Mouse (Mus musculus): ENCODE measurements around the gene Glt1d1. TPM values are rescaled to one million over a fixed set of nuclear protein-coding genes. Genes with fewer than 3 reads are reported as not detected.

The Glt1d1 gene
- polyA plus RNA-seq, 1 experiment from 2014 or later, result 1.9 TPM

DNA sequence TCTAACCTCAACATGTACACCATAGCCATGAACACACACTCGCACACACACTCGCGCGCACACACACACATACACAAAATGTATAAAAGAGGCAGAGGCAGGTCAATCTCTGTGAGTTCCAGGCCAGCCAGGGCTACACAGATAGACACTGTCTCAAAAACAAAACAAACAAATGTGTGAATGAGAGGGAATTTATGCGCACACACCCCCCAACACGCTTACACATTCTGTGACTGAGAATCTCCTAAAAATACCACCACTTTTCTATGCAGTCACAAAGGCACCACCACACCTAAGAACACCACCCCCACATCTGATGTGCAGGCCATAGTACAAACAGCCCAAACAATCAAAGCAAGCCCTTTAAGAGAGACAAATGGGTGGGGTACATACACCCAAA lies 19.7 kb upstream of the Glt1d1 start:
- H3K27me3 ChIP-seq, result no peaks in the 10 kb centered on the region
- no peak for ATAC-seq
- no peak overlapping the region for H3K9ac ChIP-seq (replicated peaks)
- 97% methylated on average over 6 of the region's 6 CpGs for WGBS
- no peak overlapping the region for H3K27ac ChIP-seq
- peaks cover 51% of the 10 kb centered on the region for H3K4me1 ChIP-seq (replicated peaks)
- no peak overlapping the region for H3K4me2 ChIP-seq (replicated peaks)
- H3K4me3 ChIP-seq (replicated peaks), result no peak overlapping the region
- H3K36me3 ChIP-seq, result peaks cover 15% of the 10 kb centered on the region
- H3K9me3 ChIP-seq, result no peaks in the 10 kb centered on the region

DNA sequence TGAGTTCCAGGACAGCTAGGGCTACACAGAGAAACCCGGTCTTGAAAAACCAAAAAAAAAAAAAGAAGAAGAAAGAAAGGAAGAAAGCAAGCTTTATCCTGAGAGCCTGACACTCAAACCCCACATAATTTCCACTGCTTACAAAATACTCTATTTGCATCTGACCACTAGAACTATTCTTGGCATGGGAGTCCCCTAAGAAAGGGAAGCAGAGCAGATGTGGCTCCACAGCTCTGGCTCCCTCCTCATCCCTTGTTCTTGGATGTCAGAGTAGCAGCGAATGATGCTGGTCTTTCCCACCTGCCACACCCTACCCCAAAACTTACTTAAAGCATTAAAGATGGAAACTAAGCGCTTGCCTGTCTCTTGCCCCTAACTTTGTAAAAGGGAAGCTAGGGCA lies 16.6 kb upstream of the Glt1d1 start:
- peak overlapping the region; percentile 93 for H3K4me2 ChIP-seq (replicated peaks)
- H3K36me3 ChIP-seq, result no peaks in the 10 kb centered on the region
- no peak for ATAC-seq
- H3K9me3 ChIP-seq, result no peaks in the 10 kb centered on the region
- H3K27ac ChIP-seq, result no peak overlapping the region
- no peaks in the 10 kb centered on the region for H3K27me3 ChIP-seq
- 86% methylated on average over 3 of the region's 3 CpGs for WGBS
- peak overlapping the region; percentile 99 for H3K9ac ChIP-seq (replicated peaks)
- peak overlapping the region; percentile 99 for H3K4me3 ChIP-seq (replicated peaks)
- peaks cover 49% of the 10 kb centered on the region for H3K4me1 ChIP-seq (replicated peaks)

DNA sequence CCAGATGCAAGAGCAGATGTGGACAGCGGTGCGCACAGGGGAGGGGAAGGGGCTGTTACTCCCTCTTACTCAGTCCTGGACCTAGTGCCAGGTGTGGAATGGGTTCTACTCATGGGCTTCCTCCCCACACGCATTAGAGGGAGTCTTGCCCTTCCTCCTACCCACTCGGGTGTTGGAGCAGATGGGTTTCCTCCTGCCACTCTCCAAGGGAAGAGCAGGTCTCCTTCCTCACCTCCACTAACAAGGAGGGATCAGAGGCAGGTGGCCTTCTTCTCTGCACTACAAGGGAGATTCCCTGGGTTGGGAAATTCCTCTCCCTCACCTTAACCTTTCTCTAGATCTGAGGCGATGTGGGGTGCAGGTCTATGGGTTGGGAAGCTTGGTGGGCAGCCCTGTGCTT lies 15.9 kb upstream of the Glt1d1 start:
- H3K4me2 ChIP-seq (replicated peaks), result peak overlapping the region; percentile 93
- H3K9ac ChIP-seq (replicated peaks), result peak overlapping the region; percentile 99
- no peak for ATAC-seq
- H3K4me1 ChIP-seq (replicated peaks), result peaks cover 42% of the 10 kb centered on the region
- no peak overlapping the region for H3K27ac ChIP-seq
- no peaks in the 10 kb centered on the region for H3K36me3 ChIP-seq
- no peaks in the 10 kb centered on the region for H3K9me3 ChIP-seq
- no peaks in the 10 kb centered on the region for H3K27me3 ChIP-seq
- 24% methylated on average over 5 of the region's 5 CpGs for WGBS
- H3K4me3 ChIP-seq (replicated peaks), result peak overlapping the region; percentile 99

DNA sequence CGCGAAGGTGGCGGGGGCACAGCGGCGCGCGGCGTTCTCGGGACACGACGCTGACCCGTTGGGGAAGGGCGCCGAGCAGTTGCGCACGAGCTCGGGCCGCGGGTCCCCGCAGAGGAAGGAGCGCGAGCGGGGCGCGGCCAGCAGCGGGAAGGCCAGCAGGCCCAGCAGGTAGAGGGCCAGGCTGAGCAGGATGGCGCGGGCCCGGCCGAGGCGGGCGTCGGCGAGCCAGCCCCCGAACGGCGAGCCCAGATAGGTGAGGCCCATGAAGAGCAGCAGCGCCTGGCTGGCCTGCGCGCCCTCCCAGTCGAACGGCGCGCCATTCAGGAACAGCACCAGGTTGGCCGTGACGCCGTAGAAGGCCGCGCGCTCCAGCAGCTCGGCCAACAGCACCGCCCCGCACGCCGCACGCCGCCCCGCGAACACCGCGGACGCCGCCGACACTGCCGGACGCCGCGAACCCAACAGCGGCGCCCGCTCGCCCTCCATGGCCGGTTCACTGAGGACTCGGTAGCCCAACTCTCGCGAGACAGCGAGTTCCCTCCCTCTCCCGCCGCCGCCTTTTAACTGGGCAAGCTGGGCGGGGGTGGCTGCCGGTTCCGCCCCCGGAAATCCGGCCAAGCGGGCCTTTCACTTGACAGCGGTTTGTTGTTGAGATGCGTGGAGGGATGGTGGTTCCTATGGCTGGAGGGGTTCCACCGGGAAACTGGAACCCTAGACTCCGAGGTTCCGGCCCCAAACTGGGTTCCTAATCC lies 15.0 kb upstream of the Glt1d1 start:
- WGBS, result under 1% methylated on average over 90 of the region's 91 CpGs
- ATAC-seq, result peak; percentile 96
- Histone ChIP-seq H3K4me2 (replicated peaks) (peak overlapping the region; percentile 93), H3K4me3 (replicated peaks) (peak overlapping the region; percentile 99), H3K4me1 (replicated peaks) (peaks cover 34% of the 10 kb centered on the region), H3K27me3 (no peaks in the 10 kb centered on the region), H3K36me3 (no peaks in the 10 kb centered on the region), H3K9ac (replicated peaks) (peak overlapping the region; percentile 99), H3K27ac (peak overlapping the region; percentile 84), H3K9me3 (no peaks in the 10 kb centered on the region)

DNA sequence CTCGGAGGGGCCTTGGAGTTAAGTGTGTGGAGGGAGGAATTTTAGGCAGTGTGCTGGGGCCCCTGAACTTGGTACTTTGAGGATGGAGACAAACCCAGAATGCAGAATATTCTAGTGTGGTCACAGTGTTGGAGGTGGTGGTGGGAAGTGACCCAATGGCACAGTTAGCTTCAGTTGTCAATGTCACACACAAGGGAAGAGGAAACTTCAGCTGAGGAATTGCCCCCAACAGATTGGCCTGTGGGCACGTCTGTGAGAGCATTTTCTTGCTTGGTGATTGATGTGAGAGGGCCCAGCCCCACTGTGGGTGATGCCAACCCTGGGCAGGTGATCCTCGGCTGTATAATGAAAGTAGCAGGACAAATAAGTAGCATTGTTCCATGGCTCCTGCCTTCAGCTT lies 13.2 kb upstream of the Glt1d1 start:
- Histone ChIP-seq H3K4me2 (replicated peaks) (no peak overlapping the region), H3K9me3 (no peaks in the 10 kb centered on the region), H3K9ac (replicated peaks) (no peak overlapping the region), H3K4me3 (replicated peaks) (no peak overlapping the region), H3K4me1 (replicated peaks) (peaks cover 28% of the 10 kb centered on the region), H3K27ac (no peak overlapping the region), H3K27me3 (no peaks in the 10 kb centered on the region), H3K36me3 (no peaks in the 10 kb centered on the region)
- ATAC-seq, result no peak
- WGBS, result 74% methylated on average over 3 of the region's 3 CpGs

DNA sequence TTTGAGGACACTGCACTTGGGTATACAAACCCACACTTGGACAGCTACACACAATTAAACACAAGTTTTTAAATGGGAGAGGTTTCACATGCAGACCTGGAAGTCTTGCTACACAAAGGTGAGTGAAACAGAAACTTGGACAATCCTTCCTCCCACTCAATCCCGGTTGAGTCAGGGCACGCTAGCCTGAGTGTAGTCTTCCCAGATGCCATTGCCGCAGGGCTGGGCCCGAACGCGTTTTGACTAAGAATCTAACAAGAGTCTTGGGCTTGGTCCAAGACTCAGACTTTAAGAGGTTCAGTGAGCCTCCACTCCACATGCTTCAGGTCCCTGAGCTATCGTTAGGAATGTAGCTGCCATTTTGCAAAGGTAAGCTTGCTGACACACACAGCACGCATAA lies 11.7 kb upstream of the Glt1d1 start:
- 82% methylated on average over 8 of the region's 8 CpGs for WGBS
- Histone ChIP-seq H3K4me2 (replicated peaks) (no peak overlapping the region), H3K4me3 (replicated peaks) (no peak overlapping the region), H3K36me3 (no peaks in the 10 kb centered on the region), H3K9me3 (no peaks in the 10 kb centered on the region), H3K4me1 (replicated peaks) (peaks cover 12% of the 10 kb centered on the region), H3K9ac (replicated peaks) (no peak overlapping the region), H3K27ac (no peak overlapping the region), H3K27me3 (no peaks in the 10 kb centered on the region)
- ATAC-seq, result no peak

DNA sequence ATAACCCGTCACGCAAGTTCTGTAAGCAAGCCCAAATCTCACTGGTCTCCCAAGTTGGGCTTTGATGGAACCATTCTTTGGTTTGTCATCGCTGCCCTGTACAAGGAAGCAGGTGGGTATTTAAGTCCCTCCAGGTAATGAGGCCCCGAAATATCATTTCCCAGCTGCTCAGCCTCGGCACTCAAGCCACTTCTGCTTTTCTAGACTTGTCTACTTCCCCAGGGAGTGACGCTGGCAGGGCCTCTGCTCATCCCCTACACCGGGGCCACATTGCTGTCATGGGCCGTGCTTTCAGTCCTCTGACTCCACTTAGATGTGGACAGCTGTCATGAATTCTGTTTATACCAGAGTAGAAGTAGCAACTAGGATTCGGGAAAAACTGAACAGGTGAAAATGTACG lies 11.0 kb upstream of the Glt1d1 start:
- no peaks in the 10 kb centered on the region for H3K9me3 ChIP-seq
- H3K4me2 ChIP-seq (replicated peaks), result no peak overlapping the region
- ATAC-seq, result no peak
- 86% methylated on average over 10 of the region's 10 CpGs for WGBS
- no peak overlapping the region for H3K4me3 ChIP-seq (replicated peaks)
- H3K9ac ChIP-seq (replicated peaks), result no peak overlapping the region
- H3K27me3 ChIP-seq, result no peaks in the 10 kb centered on the region
- H3K4me1 ChIP-seq (replicated peaks), result peaks cover 5% of the 10 kb centered on the region
- no peak overlapping the region for H3K27ac ChIP-seq
- no peaks in the 10 kb centered on the region for H3K36me3 ChIP-seq

DNA sequence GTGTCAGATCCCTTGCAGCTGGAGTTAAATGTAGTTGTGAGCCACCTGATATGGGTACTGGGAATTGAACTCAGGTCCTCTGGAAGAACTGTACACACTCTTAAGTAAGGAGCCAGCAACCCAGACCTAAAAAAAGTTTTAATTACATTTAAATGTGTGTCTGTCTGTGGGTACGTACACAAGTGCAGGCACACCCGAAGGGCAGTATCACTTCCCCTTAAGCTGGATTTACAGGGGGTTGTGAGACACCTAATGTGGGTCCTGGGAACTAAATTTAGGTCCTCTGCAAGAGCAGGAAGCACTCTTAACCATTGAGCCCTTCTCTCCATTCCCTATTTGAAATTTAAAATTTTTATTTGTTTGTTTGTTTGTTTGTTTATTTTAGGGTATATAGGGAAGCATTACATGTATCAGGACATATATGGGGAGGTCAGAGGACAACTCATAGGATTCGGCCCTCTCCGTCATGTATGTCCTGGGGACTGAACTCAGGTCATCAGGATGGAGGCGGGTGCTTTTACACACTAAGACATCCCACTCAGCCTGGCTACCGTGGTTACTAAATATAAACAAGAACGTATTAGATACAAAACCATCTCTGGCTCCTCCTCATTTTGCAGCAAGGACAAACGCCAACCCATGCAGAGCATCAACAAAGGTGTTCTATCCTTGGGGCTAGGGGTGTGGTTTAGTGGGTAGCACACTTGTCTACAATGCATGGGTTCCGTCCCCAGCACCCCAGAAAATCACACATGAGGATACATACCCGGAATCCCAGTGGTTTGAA lies 7.4 kb upstream of the Glt1d1 start:
- Histone ChIP-seq H3K9me3 (no peaks in the 10 kb centered on the region), H3K4me2 (replicated peaks) (no peak overlapping the region), H3K9ac (replicated peaks) (no peak overlapping the region), H3K27me3 (no peaks in the 10 kb centered on the region), H3K4me3 (replicated peaks) (no peak overlapping the region), H3K4me1 (replicated peaks) (no peaks in the 10 kb centered on the region), H3K27ac (no peak overlapping the region), H3K36me3 (no peaks in the 10 kb centered on the region)
- no peak for ATAC-seq
- WGBS, result 82% methylated on average over 10 of the region's 10 CpGs

DNA sequence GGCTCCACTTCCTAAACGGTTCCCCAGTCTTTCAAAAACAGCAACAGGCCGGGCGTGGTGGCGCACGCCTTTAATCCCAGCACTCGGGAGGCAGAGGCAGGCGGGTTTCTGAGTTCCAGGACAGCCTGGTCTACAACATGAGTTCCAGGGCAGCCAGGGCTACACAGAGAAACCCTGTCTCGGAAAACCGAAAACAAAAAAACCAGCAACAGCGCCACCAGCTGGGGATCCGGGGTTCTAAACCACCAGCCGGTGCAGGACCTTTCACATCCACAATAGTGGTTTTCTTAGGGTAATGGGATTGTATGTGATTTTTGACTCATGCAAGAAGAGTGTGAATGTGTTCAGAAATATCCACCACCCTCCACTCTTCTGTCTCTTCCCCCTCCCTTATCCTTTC lies 4.8 kb upstream of the Glt1d1 start:
- peaks cover 10% of the 10 kb centered on the region; the same call in 1 of the 2 replicates for H3K27me3 ChIP-seq
- H3K4me1 ChIP-seq (replicated peaks), result peaks cover 3% of the 10 kb centered on the region; the same call in 1 of the 2 replicates
- H3K9ac ChIP-seq (replicated peaks), result no peak overlapping the region
- no peak for ATAC-seq
- WGBS, result 90% methylated on average over 12 of the region's 12 CpGs
- H3K36me3 ChIP-seq, result no peaks in the 10 kb centered on the region
- no peak overlapping the region for H3K4me2 ChIP-seq (replicated peaks)
- no peaks in the 10 kb centered on the region for H3K9me3 ChIP-seq
- no peak overlapping the region for H3K27ac ChIP-seq
- no peak overlapping the region for H3K4me3 ChIP-seq (replicated peaks)

DNA sequence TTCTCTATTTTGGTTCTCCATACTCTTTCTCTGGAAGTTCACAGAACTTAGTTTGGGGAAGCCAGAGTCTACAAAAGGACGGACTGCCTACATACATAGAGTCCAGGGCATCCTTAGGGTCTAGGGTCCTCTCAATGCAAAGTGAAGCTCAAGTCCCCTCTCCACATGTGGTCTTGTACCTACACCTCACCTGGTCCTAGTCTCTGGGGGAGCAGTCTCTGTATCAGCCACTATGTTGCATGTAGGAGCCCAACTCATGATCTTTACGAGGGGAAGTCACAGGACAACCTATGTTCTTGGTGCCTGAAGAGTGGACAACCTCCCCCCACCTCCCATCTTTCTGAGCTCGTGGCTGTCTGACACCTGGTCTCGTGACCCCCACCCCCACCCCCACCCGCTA lies 391 bp upstream of the Glt1d1 start:
- H3K4me1 ChIP-seq (replicated peaks), result peaks cover 7% of the 10 kb centered on the region; the same call in 1 of the 2 replicates
- no peak overlapping the region for H3K27ac ChIP-seq
- peak overlapping the region; percentile 64 for H3K4me3 ChIP-seq (replicated peaks)
- H3K4me2 ChIP-seq (replicated peaks), result peak overlapping the region; percentile 95
- H3K9me3 ChIP-seq, result no peaks in the 10 kb centered on the region
- ATAC-seq, result peak; percentile 63
- H3K27me3 ChIP-seq, result peaks cover 10% of the 10 kb centered on the region; the same call in 1 of the 2 replicates
- peak overlapping the region; percentile 86; the same call in 1 of the 2 replicates for H3K9ac ChIP-seq (replicated peaks)
- no peaks in the 10 kb centered on the region for H3K36me3 ChIP-seq
- WGBS, result 17% methylated on average over 5 of the region's 5 CpGs

DNA sequence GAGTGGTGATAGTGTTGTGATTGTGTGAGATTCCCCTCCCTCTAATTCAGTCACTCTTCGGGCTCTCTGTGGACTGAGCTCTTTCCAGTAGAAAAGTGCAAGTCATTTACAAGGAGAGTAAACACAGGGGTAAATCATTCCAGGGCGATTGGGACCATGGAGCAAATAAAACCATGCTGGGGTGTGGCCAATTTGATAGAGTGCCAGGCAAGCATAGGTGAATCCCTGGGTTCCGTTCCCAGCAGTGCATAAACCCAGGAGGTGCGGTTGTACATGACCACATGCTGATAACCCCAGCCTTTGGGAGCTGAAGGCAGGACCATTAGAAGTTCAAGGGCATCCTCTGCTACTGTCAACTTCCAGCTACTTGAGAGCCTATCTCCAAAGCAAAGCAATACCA lies 1.1 kb downstream of the Glt1d1 start:
- Histone ChIP-seq H3K36me3 (no peaks in the 10 kb centered on the region), H3K9ac (replicated peaks) (peak overlapping the region; percentile 86; the same call in 1 of the 2 replicates)

DNA sequence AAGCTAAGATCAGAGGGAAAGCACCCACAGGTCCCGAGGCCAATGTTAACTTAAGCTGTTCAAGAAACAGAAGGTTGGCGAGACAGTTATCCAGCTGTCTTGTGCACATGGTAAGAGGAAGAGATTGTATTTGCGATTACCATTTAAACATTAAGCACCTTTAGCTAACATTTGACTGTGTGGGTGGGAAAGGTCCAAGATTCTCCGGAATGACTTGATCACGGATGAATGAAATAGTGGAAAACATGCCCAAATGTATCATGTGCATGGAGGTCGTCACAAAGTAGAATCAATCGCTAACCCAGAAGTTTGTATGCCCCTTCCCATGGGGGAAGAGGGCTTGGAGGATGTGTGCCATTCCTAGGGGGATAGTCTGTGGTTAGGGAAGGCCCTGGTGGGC lies 1.6 kb downstream of the Glt1d1 start:
- H3K4me1 ChIP-seq (replicated peaks), result peaks cover 7% of the 10 kb centered on the region; the same call in 1 of the 2 replicates
- no peak for ATAC-seq
- peaks cover 10% of the 10 kb centered on the region; the same call in 1 of the 2 replicates for H3K27me3 ChIP-seq
- no peak overlapping the region for H3K27ac ChIP-seq
- no peak overlapping the region for H3K4me3 ChIP-seq (replicated peaks)
- H3K9me3 ChIP-seq, result no peaks in the 10 kb centered on the region
- H3K9ac ChIP-seq (replicated peaks), result no peak overlapping the region
- no peaks in the 10 kb centered on the region for H3K36me3 ChIP-seq
- WGBS, result 91% methylated on average over 7 of the region's 7 CpGs
- H3K4me2 ChIP-seq (replicated peaks), result peak overlapping the region; percentile 95; the same call in 1 of the 2 replicates

More for the DNA sequence above, 1.1 kb downstream of the Glt1d1 start:
- H3K27me3 ChIP-seq, result peaks cover 10% of the 10 kb centered on the region; the same call in 1 of the 2 replicates
- WGBS, result 48% methylated on average over 4 of the region's 4 CpGs
- no peaks in the 10 kb centered on the region for H3K9me3 ChIP-seq
- H3K4me2 ChIP-seq (replicated peaks), result peak overlapping the region; percentile 95
- H3K4me3 ChIP-seq (replicated peaks), result peak overlapping the region; percentile 64
- peaks cover 7% of the 10 kb centered on the region; the same call in 1 of the 2 replicates for H3K4me1 ChIP-seq (replicated peaks)
- ATAC-seq, result no peak
- no peak overlapping the region for H3K27ac ChIP-seq

Data from midbrain, embryonic 13.5 days (tissue).